Mouse (Mus musculus) adrenal gland, postnatal 10 days (tissue): ENCODE measurements around the gene Creb3l1. TPM values are rescaled to one million over a fixed set of nuclear protein-coding genes. Genes with fewer than 3 reads are reported as not detected.

Source experiments
- DNase-seq: peaks from one replicate; pipeline ENCODE4 v3.0.0; 2021; ENCODE audit warnings: mixed read lengths
- microRNA-seq: library from miRNA; unstranded; fragments of <30 nt; microRNA quantifications from one replicate; pipeline ENCODE4 v1.2.0, GENCODE M21; 2021
- total RNA-seq, 2 experiments: library from RNA; stranded (reverse); gene quantifications; 2 replicates each; pipeline ENCODE4 v1.2.3; 2021

Gene Creb3l1
- total RNA-seq, 2 experiments from 2014 or later: 11.7 to 16.7 TPM

GRCm38 (mm10) chr2:91944170-91944950 lies 79.9 kb downstream of the Creb3l1 start:
- peak; percentile 88 for DNase-seq

DNA sequence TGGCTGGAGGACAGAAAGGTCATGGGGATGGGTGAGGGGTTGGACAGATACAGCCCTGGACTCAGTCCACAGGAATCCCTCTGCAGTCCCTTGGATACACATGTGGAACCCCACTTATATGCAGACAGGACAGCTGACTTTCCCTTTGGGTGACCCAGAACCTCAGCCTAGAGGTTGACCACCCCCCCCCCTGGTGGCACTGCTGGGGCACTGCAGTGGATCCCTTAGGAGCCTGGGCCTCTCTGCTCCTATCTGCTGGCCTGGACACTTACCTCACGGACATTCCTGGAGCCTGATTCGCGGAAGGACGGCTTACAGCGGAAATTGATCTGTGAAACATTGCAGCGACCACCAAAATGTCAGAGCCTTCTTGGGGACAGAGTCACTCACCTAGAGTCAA lies 81.9 kb downstream of the Creb3l1 start:
- DNase-seq: no peak

DNA sequence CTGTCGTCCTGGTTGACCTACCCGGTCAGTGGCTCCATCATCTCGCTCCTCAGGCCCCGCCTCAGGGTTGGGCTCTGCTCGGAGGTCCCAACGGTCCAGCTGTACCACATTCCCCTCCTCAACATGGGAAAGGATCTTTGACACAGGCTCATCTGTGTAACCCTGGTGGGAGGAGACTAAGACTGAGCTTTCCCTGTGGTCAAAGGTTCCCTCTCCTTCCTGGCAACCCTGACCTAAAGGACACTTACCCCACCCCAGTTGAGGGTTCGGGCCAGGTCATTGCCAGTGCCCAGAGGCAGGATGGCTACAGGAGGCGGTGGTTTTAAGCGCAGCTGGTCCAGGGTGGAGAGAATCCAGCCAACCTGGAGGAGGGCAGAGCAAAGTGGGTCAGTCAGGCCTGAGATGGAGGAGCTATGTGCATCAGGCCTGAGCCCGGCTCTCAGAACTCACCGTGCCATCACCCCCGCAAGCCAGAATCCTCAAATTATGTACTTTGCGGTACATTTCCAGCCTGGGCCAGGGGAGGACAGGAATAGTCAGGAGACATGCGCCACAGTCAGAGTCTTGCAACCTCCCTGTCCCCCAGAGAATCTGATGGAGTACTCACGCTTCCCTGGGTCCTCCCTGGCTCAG lies 84.9 kb downstream of the Creb3l1 start:
- DNase-seq: no peak

GRCm38 (mm10) chr2:91936154-91936553 lies 88.1 kb downstream of the Creb3l1 start:
- DNase-seq: no peak

DNA sequence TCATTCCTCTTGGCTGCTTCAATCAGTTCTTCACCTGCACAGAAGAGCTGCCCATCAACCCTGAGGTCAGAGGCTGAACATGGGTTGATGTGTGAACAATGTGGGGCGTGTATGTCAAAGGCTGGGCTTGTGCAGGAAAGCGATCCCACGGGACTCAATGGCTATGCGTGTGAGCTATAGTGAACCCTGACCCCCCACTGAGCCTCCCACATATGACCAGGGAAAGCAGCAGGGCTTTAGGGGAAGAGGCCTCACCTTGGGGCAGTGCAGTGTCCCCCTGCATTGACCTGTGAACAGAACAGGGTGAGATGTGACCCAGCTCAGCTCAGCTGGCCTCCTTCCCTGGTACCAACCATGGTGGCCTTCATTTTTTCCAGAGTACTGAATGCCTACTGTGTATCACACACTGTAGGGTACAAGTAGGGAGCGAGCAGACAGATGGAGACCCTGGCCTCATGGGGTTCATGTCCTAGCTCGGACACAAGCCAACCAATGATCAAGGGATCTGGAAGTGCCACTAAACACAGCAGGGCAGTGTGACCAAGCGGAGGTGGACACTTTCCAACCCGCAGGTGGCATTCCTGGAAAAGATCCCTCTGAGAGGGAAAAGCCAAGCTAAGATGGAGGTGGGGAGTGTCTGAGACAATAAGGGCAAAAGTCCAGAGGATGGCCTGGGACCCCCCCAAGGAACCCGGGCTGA lies 89.3 kb downstream of the Creb3l1 start:
- DNase-seq: no peak

- DNase-seq: no peak
These were observed 90.3 kb downstream of the Creb3l1 start for GRCm38 (mm10) chr2:91934016-91934415.

DNA sequence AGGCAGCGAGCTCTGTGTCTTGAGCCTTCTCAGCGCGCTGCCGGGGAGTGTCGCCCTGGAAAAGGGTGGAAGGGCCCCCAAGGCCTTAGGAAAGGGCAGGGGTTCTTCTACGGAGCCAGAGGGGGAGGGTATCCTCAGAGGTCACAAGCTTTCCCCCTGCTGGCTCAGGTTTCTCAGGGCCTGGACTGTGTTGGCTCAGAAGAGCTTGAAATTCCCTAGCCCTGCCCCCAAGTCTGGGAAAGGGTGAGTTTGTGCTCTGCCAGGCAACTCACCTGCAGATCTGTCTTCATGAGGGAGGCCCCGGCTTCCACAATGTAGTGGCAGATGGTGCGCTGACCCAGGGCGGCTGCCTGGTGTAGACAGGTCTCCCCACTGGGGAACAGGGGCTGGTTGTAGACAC lies 90.8 kb downstream of the Creb3l1 start:
- DNase-seq: no peak

DNA sequence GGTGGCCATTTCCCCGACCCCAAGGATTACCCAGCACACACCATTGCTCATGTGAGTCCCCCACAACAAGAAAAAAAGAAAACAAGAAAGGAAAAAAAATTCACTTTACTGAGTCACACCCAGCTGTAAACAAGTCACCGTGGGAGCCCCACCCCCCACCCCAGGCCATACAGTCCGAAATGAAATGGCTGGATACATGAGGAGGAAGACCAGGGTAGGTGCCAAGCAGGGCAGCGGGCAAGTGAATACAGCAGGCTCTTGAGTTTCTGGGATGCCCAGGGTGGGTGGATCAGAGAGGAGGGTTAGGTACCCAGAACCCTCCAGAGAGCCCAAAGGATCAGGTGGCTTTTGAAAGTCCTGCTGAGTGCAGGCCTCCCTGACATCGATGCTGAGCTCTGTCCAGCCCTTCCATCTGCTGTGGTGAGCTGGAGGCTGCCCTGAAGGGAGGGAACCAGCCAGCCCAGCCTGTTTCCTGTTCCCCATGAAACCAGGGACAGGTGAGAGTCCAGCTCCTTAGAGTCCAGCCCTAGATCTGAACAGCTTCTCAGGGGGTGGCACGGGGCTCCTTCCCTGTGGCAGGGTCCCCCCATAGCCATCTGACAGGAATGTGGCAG lies 91.5 kb downstream of the Creb3l1 start:
- no peak for DNase-seq

Small RNA genes lying within 50 kb of the gene (microRNA-seq; reads per million reads assigned to microRNA genes)
- not detected for gene Mir6999

Other genes starting within 250 kb of the Creb3l1 start
- under 1 TPM; 0.18 to 0.27 TPM for gene Chrm4, start 97.3 kb downstream of the Creb3l1 start, total RNA-seq
- gene Mdk, start 92.2 kb downstream of the Creb3l1 start, total RNA-seq: 10 to 100 TPM; 30.8 to 36.7 TPM
- not detected for gene Gm9821, start 78.8 kb downstream of the Creb3l1 start, total RNA-seq
- gene Dgkz, start 48.6 kb downstream of the Creb3l1 start, total RNA-seq: 10 to 100 TPM; 64.4 to 72.1 TPM
- gene Phf21a, start 68.6 kb upstream of the Creb3l1 start, total RNA-seq: 10 to 100 TPM; 54.6 to 82.5 TPM